Mouse (Mus musculus) fat pad, adult 2 months (tissue): ENCODE measurements around the gene Nop9.
"Not testable (repeated sequence)": the region's sequence is repeated elsewhere in the genome, so short reads cannot be mapped to it uniquely, and the experiment has no call there.

ENCODE experiments used
- DNase-seq: peaks from one replicate; pipeline ENCODE4 v3.0.0-alpha.2; 2011; ENCODE audit warnings: low read depth, low spot score; ENCODE audit errors: extremely low read depth

Gene Nop9

DNA sequence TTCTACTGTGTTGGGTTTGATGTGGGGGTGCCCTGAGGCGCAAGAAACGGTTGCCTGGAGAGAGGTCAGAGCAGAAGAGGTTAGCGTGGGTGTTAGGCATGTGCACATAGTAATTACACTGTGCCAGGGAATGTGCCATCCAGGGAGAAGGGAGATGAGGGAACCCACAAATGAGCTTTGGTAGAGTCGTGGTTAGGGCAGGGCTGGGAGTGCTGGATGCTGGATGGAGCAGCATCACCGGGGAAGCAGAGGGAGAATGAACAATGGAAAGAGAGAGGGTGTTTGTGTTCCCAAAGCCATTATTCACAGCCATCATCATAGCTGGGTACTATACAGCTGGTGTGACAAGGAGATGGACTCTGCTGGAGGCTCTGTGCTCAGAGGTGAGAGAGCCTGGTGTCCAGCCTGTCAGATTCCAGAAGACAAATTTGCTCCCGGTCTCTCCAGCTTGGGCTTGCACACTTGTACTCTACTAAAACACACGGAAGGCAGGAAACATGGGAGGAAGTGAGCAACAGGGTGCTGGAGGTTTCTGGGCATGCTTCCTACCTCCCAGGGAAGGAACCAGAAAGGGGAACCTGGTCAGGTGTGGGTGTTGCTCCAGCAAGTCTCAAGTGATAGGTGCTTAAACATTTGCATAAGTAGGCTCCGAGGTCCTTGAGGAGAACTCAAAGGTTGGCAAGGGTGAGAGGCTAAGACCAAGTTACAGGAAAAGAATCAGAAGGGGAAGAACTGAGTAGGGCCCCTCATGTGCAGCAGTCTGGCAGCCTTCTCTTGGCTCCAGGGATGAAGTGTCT lies 17.4 kb upstream of the Nop9 start:
- no peak for DNase-seq

DNA sequence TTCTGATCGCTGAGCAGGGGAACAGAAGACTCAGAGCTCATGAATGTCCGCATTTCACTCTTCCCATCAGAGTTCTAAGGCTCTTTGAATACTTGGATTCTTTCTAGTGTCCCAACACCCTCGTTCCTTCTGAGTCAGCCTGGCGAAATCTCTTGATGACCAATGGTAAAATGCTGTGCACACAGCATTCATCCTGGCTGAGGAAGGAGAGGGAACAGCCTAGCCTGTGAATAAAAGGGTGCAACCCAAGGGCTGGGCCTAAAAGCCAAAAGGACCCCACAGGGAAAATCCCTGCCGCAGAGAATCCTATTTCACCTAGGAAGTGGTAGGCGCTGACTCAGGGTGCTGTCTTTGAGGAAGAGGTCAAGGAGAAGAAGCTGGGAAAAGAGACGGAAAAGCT lies 15.4 kb upstream of the Nop9 start:
- no peak for DNase-seq

DNA sequence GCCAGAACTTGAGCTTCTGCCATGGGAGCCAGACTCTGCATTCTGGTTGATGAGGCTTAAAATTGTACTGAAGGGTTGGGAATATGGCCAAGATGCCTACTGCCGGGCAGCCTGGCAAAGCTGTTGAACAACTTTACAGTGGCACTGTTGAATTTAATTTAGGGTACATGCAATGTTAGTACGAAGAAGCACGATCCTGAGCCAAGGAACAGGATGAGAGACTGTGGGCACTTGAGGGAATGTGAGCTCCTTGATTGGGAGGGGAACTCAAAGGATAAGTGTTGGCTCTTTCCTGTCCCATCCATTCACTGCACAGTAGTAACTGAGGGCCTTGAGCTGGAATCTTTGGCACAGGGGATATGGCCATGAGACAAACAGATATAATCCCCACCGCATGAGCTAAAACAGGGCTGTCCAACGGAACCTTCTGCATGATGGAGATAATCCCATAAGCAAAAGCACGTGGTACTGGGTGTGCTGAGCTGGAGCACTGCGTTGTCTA lies 14.9 kb upstream of the Nop9 start:
- DNase-seq, result no peak

GRCm38 (mm10) chr14:55733889-55734288 lies 11.6 kb upstream of the Nop9 start:
- no peak for DNase-seq

DNA sequence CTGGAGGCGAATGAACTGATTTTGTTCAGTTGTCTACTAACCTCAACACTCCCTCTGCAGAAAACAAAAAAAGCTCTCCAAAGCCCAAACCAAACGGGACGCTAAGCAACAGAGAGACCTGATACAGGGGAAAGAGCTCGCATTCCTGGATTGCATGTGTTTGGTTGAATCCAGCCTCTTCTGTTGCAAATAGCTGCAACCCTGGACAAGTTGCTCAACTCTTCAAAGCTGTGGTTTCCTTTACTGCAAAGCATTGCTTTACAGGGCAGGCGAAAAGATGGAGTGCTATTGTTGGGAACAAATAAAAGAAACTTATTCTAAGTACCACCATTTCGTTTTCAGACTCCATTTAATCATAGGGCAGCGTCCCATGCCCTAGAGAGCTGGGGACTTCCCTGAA lies 10.6 kb upstream of the Nop9 start:
- no peak for DNase-seq

DNA sequence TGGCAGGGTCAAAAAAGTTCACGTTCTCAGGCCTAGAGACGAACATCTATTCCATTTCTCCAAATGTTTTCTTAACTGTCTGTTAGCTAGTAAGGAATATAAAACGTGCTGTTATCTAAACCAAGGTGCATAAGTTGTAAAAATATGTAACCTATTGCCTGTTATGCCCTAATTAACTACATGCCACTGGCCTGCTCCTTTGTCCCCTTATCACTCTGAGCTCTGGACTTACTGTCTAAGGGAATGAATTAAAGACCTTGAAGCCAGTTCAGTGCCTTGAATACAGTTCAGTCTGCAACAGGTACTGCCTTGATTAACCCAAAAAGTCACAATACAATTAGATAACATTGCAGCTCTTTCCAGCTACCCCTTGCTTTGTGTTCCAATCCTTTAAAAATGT lies 10.2 kb upstream of the Nop9 start:
- no peak for DNase-seq

GRCm38 (mm10) chr14:55735758-55736157 lies 9.7 kb upstream of the Nop9 start:
- no peak for DNase-seq

DNA sequence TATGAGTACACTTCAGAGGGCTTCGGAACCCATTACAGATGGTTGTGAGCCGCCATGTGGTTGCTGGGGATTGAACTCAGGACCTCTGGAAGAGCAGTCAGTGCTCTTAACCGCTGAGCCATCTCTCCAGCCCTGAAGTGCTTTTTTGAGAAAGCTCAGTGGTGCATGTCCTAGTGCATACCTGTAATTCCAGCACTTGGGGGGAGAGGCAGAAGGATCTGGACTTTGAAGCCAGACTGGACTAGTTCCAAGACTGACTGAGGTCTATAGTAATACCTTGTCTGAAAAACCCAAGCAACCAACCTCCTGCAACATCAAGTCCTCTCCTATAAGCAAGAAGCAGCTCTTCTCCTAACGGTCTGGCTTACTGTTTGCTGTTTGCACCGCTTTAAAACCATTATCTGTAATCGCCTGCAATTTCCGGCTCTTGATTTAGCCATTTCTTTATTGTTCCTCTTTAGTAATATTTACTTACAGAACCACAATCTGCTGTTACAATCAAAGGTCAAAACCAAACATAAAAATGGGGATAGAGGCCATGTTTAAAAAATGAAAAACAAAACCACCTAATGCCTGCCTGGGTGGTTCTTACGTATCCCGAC lies 8.3 kb upstream of the Nop9 start:
- DNase-seq, result no peak

DNA sequence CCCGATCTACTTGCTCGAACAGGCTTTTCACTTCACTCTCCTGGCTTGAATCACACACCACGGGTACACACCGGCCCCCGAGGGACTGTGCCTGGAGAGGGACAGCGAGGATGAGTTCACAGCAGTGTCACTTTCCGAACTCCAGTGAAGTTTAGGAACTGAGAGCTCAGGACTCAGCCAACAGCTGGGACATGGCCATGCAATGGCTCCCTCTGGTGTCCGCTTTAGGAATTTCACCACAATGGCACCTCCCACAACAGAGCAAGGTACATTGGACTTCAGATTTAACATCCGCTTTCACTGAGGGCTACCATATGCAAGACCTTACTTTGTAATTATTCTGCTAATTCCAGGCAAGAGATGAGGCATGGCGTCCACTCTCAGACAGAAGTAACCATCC lies 1.8 kb upstream of the Nop9 start:
- no peak for DNase-seq

GRCm38 (mm10) chr14:55745861-55746237 lies 356 bp downstream of the Nop9 start:
- no peak for DNase-seq

DNA sequence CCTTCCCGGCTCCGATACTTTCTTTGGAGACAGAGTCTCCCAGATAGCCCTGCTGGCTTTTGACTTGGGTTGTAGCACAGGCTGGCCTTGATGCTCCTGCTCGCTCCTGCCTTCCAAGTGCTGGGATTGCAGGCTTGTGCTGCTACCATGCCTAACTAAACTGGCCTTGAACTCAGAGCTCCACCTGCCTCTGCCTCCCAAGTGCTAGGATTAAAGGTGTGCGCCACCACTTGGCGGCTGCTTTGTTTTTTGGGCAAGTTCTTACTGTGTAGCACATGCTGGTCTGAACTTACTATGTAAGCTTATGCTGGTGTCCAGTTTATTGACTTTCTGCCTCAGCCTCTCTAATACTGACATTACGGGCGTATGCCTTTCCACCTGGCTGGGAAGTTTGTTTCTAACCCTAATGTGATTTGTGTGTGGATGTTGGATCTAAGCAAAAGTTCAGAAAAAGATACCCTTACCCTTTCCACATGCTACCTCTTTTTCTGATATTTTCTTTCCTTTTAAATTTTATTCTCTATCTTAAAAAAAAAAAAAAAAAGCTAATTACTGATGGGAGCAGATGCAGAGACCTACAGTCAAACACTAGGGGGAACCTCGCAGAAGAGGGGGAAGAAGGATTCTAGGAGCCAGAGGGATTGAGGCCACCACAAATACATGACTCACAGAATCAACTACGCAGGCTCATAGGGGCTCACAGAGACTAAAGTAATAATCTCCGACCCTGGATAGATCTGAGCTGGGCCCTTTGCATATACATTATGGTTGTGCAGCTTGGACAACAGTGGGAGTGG lies 1.8 kb downstream of the Nop9 start:
- DNase-seq, result no peak

GRCm38 (mm10) chr14:55757566-55757965 lies 12.1 kb downstream of the Nop9 start:
- no peak for DNase-seq

- DNase-seq, result no peak
Measured at GRCm38 (mm10) chr14:55758363-55758784, 12.9 kb downstream of the Nop9 start, which contains the start of gene Cideb. Gene Cideb, minus strand, starts transcription at chr14:55758458.

DNA sequence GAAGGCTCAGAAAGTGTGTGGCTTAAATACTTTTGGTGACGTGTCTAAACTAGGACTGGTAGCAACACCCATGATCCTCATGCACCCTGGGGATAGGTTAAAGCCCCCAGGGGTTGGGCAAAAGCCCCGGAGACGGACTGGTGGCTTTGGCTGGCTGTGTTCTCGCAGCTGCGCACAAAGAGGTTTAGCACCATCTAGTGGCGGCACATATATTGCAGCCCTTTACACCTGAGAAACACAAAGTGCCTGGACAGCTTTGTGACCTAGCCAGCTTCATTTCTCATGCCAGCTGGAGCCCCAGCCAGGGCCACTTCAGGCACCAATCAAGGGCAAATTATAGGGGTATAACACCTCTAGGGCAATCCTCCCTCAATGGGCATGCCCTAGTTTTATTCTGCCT lies 14.7 kb downstream of the Nop9 start:
- not testable (repeated sequence) for DNase-seq

GRCm38 (mm10) chr14:55761163-55761562 lies 15.7 kb downstream of the Nop9 start, which contains the start of gene Ltb4r2:
Gene Ltb4r2, plus strand, starts transcription at chr14:55761428.
- DNase-seq, result no peak

- no peak for DNase-seq
Measured at GRCm38 (mm10) chr14:55762001-55762821, 16.7 kb downstream of the Nop9 start.

GRCm38 (mm10) chr14:55763166-55763565 lies 17.7 kb downstream of the Nop9 start:
- DNase-seq, result peak; percentile 74

GRCm38 (mm10) chr14:55765696-55766095 lies 20.2 kb downstream of the Nop9 start, which contains the start of gene Ltb4r1:
Gene Ltb4r1, plus strand, starts transcription at chr14:55765962.
- DNase-seq, result no peak

- no peak for DNase-seq
Measured at GRCm38 (mm10) chr14:55767519-55768414, 22.3 kb downstream of the Nop9 start.

DNA sequence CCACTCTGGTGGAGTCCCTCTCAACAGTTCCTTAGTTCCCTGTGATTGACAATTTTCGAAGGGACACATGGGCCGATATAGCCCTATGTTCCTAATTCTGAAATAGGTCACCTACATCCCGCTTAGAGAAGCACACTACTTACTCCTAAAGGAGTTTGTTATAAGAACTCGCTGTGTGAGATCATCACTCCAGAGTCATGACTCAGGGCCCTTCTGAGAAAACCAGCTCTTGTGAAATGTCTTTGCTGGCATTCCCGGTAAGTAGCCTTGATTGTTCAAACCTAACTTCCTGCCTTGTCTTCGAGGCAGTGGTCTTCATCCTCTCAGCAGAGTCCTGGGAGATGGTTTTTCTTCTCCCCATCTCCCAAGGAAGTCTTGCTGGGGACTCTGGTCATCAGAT lies 23.1 kb downstream of the Nop9 start:
- no peak for DNase-seq
